ENCODE assay signal across 8 mouse cellular contexts in the genomic region with DNA sequence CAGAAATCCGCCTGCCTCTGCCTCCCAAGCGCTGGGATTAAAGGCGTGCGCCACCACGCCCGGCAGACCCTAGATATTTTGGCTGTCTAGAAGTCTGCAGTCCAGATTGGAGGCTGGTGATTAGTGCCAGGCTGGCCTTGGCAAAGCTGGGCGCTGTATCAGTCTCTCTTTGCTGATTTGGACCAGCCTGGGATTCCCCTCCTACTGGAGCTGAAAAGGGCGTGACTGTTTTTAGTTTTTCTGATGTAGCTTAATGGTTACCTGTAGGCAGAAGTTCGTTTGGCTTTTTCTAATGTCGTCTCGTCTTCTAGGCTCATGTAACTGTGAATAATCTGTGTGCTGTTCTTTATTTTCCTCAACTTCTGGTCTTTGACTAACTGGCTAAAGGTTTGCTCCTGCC. TPM values are rescaled to one million over a fixed set of nuclear protein-coding genes. Genes with fewer than 3 reads are reported as not detected.
DNase-seq lines count a peak whose midpoint lies in the region; ATAC-seq and TF ChIP-seq lines count a peak whose summit lies in the region.

No protein-coding gene starts in this region.

- WGBS in lung, embryonic 16.5 days = 54% methylated on average over 11 of the region's 11 CpGs
- WGBS in limb, embryonic 13.5 days = 66% methylated on average over 11 of the region's 11 CpGs
- WGBS in stomach, embryonic 14.5 days = 54% methylated on average over 11 of the region's 11 CpGs
- 47% methylated on average over 11 of the region's 11 CpGs for WGBS in thymus, adult 2 months

- ATAC-seq in CD4-positive, CD25-positive, alpha-beta regulatory T cell, adult 4 months = no peak
- no peak for ATAC-seq in lung, embryonic 16.5 days (ENCODE audit: low read depth)
- no peak for ATAC-seq in limb, embryonic 13.5 days (ENCODE audit: low FRiP score, low read depth)
- no peak for ATAC-seq in stomach, embryonic 14.5 days (ENCODE audit: insufficient number of reproducible peaks, insufficient read depth, low FRiP score, low read depth)

- no peaks in the 10 kb centered on the region for H3K36me3 ChIP-seq in lung, embryonic 16.5 days (ENCODE audit: control insufficient read depth, insufficient read depth, low read length)
- H3K36me3 ChIP-seq in limb, embryonic 13.5 days = peaks cover 25% of the 10 kb centered on the region
- peaks cover 7% of the 10 kb centered on the region; the same call in 1 of the 2 replicates for H3K36me3 ChIP-seq in stomach, embryonic 14.5 days (ENCODE audit: control insufficient read depth, insufficient read depth, low read length)
- 0 out of 2 replicates have a peak, but pooled peaks cover 4% of the 10 kb centered on the region for H3K36me3 ChIP-seq in thymus, adult 2 months (ENCODE audit: control insufficient read depth, insufficient read depth, low read length)

- H3K27ac ChIP-seq in lung, embryonic 16.5 days (ENCODE audit: low read length) = no peak overlapping the region
- no peak overlapping the region for H3K27ac ChIP-seq in limb, embryonic 13.5 days
- no peak overlapping the region for H3K27ac ChIP-seq in stomach, embryonic 14.5 days (ENCODE audit: low read length)
- no peak overlapping the region for H3K27ac ChIP-seq in thymus, adult 2 months (ENCODE audit: control insufficient read depth, insufficient read depth, low read length)

- H3K4me2 ChIP-seq in lung, embryonic 16.5 days (ENCODE audit: low read depth, low read length) = peak overlapping the region; percentile 86
- H3K4me2 ChIP-seq in limb, embryonic 13.5 days (replicated peaks) = peak overlapping the region; percentile 88
- peak overlapping the region; percentile 88 for H3K4me2 ChIP-seq in stomach, embryonic 14.5 days (replicated peaks; ENCODE audit: low read depth, low read length)

- TF ChIP-seq CTCF in thymus, adult 2 months (IDR thresholded peaks at IDR 0.05; ENCODE audit: borderline replicate concordance, control insufficient read depth, extremely low read depth, insufficient read depth, low read length, poor library complexity) = no peak

- H3K4me1 ChIP-seq in lung, embryonic 16.5 days (replicated peaks; ENCODE audit: control insufficient read depth, insufficient read depth, low read length) = peaks cover 10% of the 10 kb centered on the region
- peaks cover 32% of the 10 kb centered on the region for H3K4me1 ChIP-seq in limb, embryonic 13.5 days
- H3K4me1 ChIP-seq in stomach, embryonic 14.5 days (ENCODE audit: control insufficient read depth, insufficient read depth, low read length) = peaks cover 19% of the 10 kb centered on the region; the same call in 1 of the 2 replicates
- H3K4me1 ChIP-seq in thymus, adult 2 months (replicated peaks; ENCODE audit: control insufficient read depth, insufficient read depth, low read length) = peaks cover 15% of the 10 kb centered on the region

- TF ChIP-seq POLR2A in thymus, adult 2 months (IDR thresholded peaks at IDR 0.05; ENCODE audit: control insufficient read depth, extremely low read depth, insufficient read depth, low read length, poor library complexity) = no peak

- no peaks in the 10 kb centered on the region for H3K27me3 ChIP-seq in lung, embryonic 16.5 days (ENCODE audit: control insufficient read depth, insufficient read depth, low read depth, low read length)
- H3K27me3 ChIP-seq in limb, embryonic 13.5 days = no peaks in the 10 kb centered on the region
- no peaks in the 10 kb centered on the region for H3K27me3 ChIP-seq in stomach, embryonic 14.5 days (ENCODE audit: control insufficient read depth, insufficient read depth, low read length)
- no peaks in the 10 kb centered on the region for H3K27me3 ChIP-seq in thymus, adult 2 months (ENCODE audit: control insufficient read depth, insufficient read depth, low read length)

- H3K9ac ChIP-seq in lung, embryonic 16.5 days (ENCODE audit: low read length) = peak overlapping the region; percentile 87
- H3K9ac ChIP-seq in limb, embryonic 13.5 days = peak overlapping the region; percentile 81
- H3K9ac ChIP-seq in stomach, embryonic 14.5 days (replicated peaks; ENCODE audit: low read depth, low read length) = peak overlapping the region; percentile 87

- H3K9me3 ChIP-seq in lung, embryonic 16.5 days (ENCODE audit: control insufficient read depth, low read length) = no peaks in the 10 kb centered on the region
- H3K9me3 ChIP-seq in limb, embryonic 13.5 days = no peaks in the 10 kb centered on the region
- H3K9me3 ChIP-seq in stomach, embryonic 14.5 days (ENCODE audit: control insufficient read depth, low read depth, low read length) = no peaks in the 10 kb centered on the region

- peak; percentile 47 for DNase-seq in CD4-positive, CD25-positive, alpha-beta regulatory T cell, adult 2 months (ENCODE audit: low read depth, low spot score)
- DNase-seq in lung, postnatal 14 days = no peak
- DNase-seq in thymus, adult 2 months = no peak
- no peak for DNase-seq in adrenal gland, postnatal 4 days (ENCODE audit: low spot score in 2 of 2)

- H3K4me3 ChIP-seq in lung, embryonic 16.5 days (ENCODE audit: low read length) = peak overlapping the region; percentile 89
- H3K4me3 ChIP-seq in limb, embryonic 13.5 days = peak overlapping the region; percentile 71
- peak overlapping the region; percentile 87 for H3K4me3 ChIP-seq in stomach, embryonic 14.5 days (ENCODE audit: low read depth, low read length)
- no peak overlapping the region for H3K4me3 ChIP-seq in thymus, adult 2 months (ENCODE audit: control insufficient read depth, insufficient read depth, low read length)

RNA-seq across cellular contexts. Expression of gene Ilf3, which starts 1.4 kb away (rescaled TPM):
- 100 to 1,000 TPM; 127 to 203 TPM for polyA plus RNA-seq in CD4-positive, CD25-positive, alpha-beta regulatory T cell, adult 4 months (2017; shearing (Covaris generic))
- polyA plus RNA-seq in lung, embryonic 16.5 days (2015; fragmentation: Nextera tagmentation; extraction: Ambion mirVana) = 160 and 168 TPM in 2 replicates
- 257 and 268 TPM in 2 replicates for polyA plus RNA-seq in limb, embryonic 13.5 days (2015; fragmentation: Nextera tagmentation; extraction: Ambion mirVana)
- polyA plus RNA-seq in stomach, embryonic 14.5 days (2014; fragmentation: Nextera tagmentation; extraction: Ambion mirVana) = 184 and 193 TPM in 2 replicates
- 151 and 157 TPM in 2 replicates for polyA plus RNA-seq in thymus, adult 2 months (2012; rRNA removed)
- 100 to 1,000 TPM; 107 to 118 TPM for total RNA-seq in adrenal gland, postnatal 4 days (2021)

RNA-seq across cellular contexts. Expression of gene Qtrt1, which starts 42.6 kb away (rescaled TPM):
- polyA plus RNA-seq in CD4-positive, CD25-positive, alpha-beta regulatory T cell, adult 4 months (2017; shearing (Covaris generic)) = 10 to 100 TPM; 32.1 to 46.9 TPM
- 37.3 and 37.5 TPM in 2 replicates for polyA plus RNA-seq in lung, embryonic 16.5 days (2015; fragmentation: Nextera tagmentation; extraction: Ambion mirVana)
- polyA plus RNA-seq in limb, embryonic 13.5 days (2015; fragmentation: Nextera tagmentation; extraction: Ambion mirVana) = 49.5 and 52.2 TPM in 2 replicates
- polyA plus RNA-seq in stomach, embryonic 14.5 days (2014; fragmentation: Nextera tagmentation; extraction: Ambion mirVana) = 54.2 and 65.4 TPM in 2 replicates
- 46.4 and 48.2 TPM in 2 replicates for polyA plus RNA-seq in thymus, adult 2 months (2012; rRNA removed)
- total RNA-seq in adrenal gland, postnatal 4 days (2021) = 10 to 100 TPM; 34.0 to 35.3 TPM

RNA-seq across cellular contexts. Expression of gene Slc44a2, which starts 48.6 kb away (rescaled TPM):
- polyA plus RNA-seq in CD4-positive, CD25-positive, alpha-beta regulatory T cell, adult 4 months (2017; shearing (Covaris generic)) = 100 to 1,000 TPM; 242 to 364 TPM
- 178 and 186 TPM in 2 replicates for polyA plus RNA-seq in lung, embryonic 16.5 days (2015; fragmentation: Nextera tagmentation; extraction: Ambion mirVana)
- polyA plus RNA-seq in limb, embryonic 13.5 days (2015; fragmentation: Nextera tagmentation; extraction: Ambion mirVana) = 118 and 131 TPM in 2 replicates
- polyA plus RNA-seq in stomach, embryonic 14.5 days (2014; fragmentation: Nextera tagmentation; extraction: Ambion mirVana) = 122 and 125 TPM in 2 replicates
- polyA plus RNA-seq in thymus, adult 2 months (2012; rRNA removed) = 477 and 505 TPM in 2 replicates
- 10 to 100 TPM; 73.6 to 75.4 TPM for total RNA-seq in adrenal gland, postnatal 4 days (2021)

RNA-seq across cellular contexts. Expression of gene Dnm2, which starts 55.6 kb away (rescaled TPM):
- 100 to 1,000 TPM in 1 of 2 experiments, 10 to 100 TPM in 1; 97.0 to 119 TPM for polyA plus RNA-seq in CD4-positive, CD25-positive, alpha-beta regulatory T cell, adult 4 months (2017; shearing (Covaris generic))
- 77.5 and 78.2 TPM in 2 replicates for polyA plus RNA-seq in lung, embryonic 16.5 days (2015; fragmentation: Nextera tagmentation; extraction: Ambion mirVana)
- polyA plus RNA-seq in limb, embryonic 13.5 days (2015; fragmentation: Nextera tagmentation; extraction: Ambion mirVana) = 72.5 and 77.0 TPM in 2 replicates
- 61.6 and 62.4 TPM in 2 replicates for polyA plus RNA-seq in stomach, embryonic 14.5 days (2014; fragmentation: Nextera tagmentation; extraction: Ambion mirVana)
- 374 and 422 TPM in 2 replicates for polyA plus RNA-seq in thymus, adult 2 months (2012; rRNA removed)
- total RNA-seq in adrenal gland, postnatal 4 days (2021) = 100 to 1,000 TPM; 111 to 116 TPM

RNA-seq across cellular contexts. Expression of gene Ap1m2, which starts 56.9 kb away (rescaled TPM):
- polyA plus RNA-seq in CD4-positive, CD25-positive, alpha-beta regulatory T cell, adult 4 months (2017; shearing (Covaris generic)) = 1 to 10 TPM; 2.4 to 2.9 TPM
- polyA plus RNA-seq in lung, embryonic 16.5 days (2015; fragmentation: Nextera tagmentation; extraction: Ambion mirVana) = 50.0 and 53.2 TPM in 2 replicates
- 10.5 and 11.7 TPM in 2 replicates for polyA plus RNA-seq in limb, embryonic 13.5 days (2015; fragmentation: Nextera tagmentation; extraction: Ambion mirVana)
- 54.4 and 55.8 TPM in 2 replicates for polyA plus RNA-seq in stomach, embryonic 14.5 days (2014; fragmentation: Nextera tagmentation; extraction: Ambion mirVana)
- polyA plus RNA-seq in thymus, adult 2 months (2012; rRNA removed) = 9.6 and 11.1 TPM in 2 replicates
- total RNA-seq in adrenal gland, postnatal 4 days (2021) = 1 to 10 TPM in 1 of 2 experiments, not detected in 1; 3.4 TPM
